Mouse (Mus musculus) kidney, postnatal 0 days (tissue): ENCODE results near the gene Hfe2. TPM values are rescaled to one million over a fixed set of nuclear protein-coding genes. Genes with fewer than 3 reads are reported as not detected.

Source experiments
- ATAC-seq: fragments of 200-750 bp; cut with Nextera tagmentation; replicated peaks from 2 replicates; pipeline ENCODE4 v1.8.0; 2017; ENCODE audit warnings: low read depth, moderate number of reproducible peaks, moderate TSS enrichment, moderate library complexity; ENCODE audit not compliant: low FRiP score
- DNase-seq: peaks from one replicate; pipeline ENCODE4 v3.0.0-alpha.2; 2016; ENCODE audit warnings: low spot score
- H3K27ac ChIP-seq: fragments of 300-500 bp; sonication (generic); 2 replicates; pipeline ENCODE4 v1.5.1; 2014; ENCODE audit warnings: mild to moderate bottlenecking
- H3K27me3 ChIP-seq: fragments of 300-500 bp; sonication (generic); 2 replicates; pipeline ENCODE4 v1.6.1; 2014; ENCODE audit warnings: low read length, mixed read lengths; ENCODE audit not compliant: insufficient read depth
- H3K36me3 ChIP-seq: fragments of 300-500 bp; sonication (generic); 2 replicates; pipeline ENCODE4 v1.6.1; 2014; ENCODE audit warnings: low read length, mixed read lengths; ENCODE audit not compliant: insufficient read depth
- H3K4me1 ChIP-seq: fragments of 300-500 bp; sonication (generic); replicated peaks from 2 replicates; pipeline ENCODE4 v1.6.1; 2014; ENCODE audit warnings: antibody characterized with exemption, low read length, mixed read lengths; ENCODE audit not compliant: insufficient read depth
- H3K4me2 ChIP-seq: fragments of 300-500 bp; sonication (generic); 2 replicates; pipeline ENCODE4 v1.6.1; 2014; ENCODE audit warnings: mild to moderate bottlenecking, low read length, moderate library complexity, mixed read lengths
- H3K4me3 ChIP-seq: fragments of 300-500 bp; sonication (generic); replicated peaks from 2 replicates; pipeline ENCODE4 v1.5.1; 2014; ENCODE audit warnings: low read depth, low read length
- H3K9ac ChIP-seq: fragments of 300-500 bp; sonication (generic); 2 replicates; pipeline ENCODE4 v1.6.1; 2014; ENCODE audit warnings: low read depth, low read length
- H3K9me3 ChIP-seq: fragments of 300-500 bp; sonication (generic); replicated peaks from 2 replicates; pipeline ENCODE4 v1.6.1; 2016; ENCODE audit warnings: low read length, inconsistent platforms, mixed read lengths
- CTCF ChIP-seq: IDR thresholded peaks from 2 replicates; pipeline ENCODE4 v1.5.1; 2016; ENCODE audit warnings: antibody characterized with exemption, low read depth, mild to moderate bottlenecking, moderate library complexity
- WGBS: fragments of 180-500 bp; shearing (Covaris S2); extraction: QIAGEN DNeasy Blood & Tissue Kit; methylation state at CpG from one replicate; pipeline ENCODE4 v1.1.7; 2014; 5-methylcytosine and 5-hydroxymethylcytosine counted together
- polyA plus RNA-seq: library from polyadenylated mRNA; unstranded; fragments of >200 nt; fragmentation: Nextera tagmentation; extraction: Ambion mirVana; gene quantifications from 2 replicates; pipeline ENCODE4 v1.2.1, GENCODE M21; 2015

Gene Hfe2
- polyA plus RNA-seq: 0.07 and 0.10 TPM in 2 replicates

DNA sequence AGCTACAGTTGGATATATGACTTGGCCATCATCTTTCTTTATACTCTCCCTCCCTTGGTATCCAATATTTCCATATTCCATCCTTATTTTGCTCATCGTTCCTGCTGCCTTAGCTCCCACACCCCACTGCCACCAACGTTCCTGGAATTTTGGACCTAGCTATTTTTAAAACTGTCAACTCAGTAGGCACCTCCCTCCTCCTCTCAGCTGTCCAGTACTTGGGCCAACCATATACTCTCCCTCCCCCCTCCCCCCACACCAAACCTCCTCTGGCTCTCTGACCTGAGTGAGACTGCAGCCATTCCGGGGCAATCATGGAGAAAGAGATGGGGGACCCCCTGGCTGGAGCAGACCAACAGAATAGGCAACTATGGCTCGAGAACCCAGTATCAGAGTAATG, at the start of gene Hfe2:
Gene Hfe2 (plus strand): TSS at position 259 of the 400 bp plus-strand sequence.
- TF ChIP-seq CTCF: no peak

GRCm38 (mm10) chr3:96477084-96477483, 47.9 kb upstream of the Hfe2 start:
- H3K27me3 ChIP-seq: peaks cover 37% of the 10 kb centered on the region
- no peak overlapping the region for H3K27ac ChIP-seq

More for the DNA sequence above, at the start of gene Hfe2:
- Histone ChIP-seq H3K4me3 (no peak within 1 kb of the TSS), H3K27ac (no peak within 1 kb of the TSS), H3K9ac (no peak within 1 kb of the TSS), H3K36me3 (no peaks in the 10 kb centered on the region), H3K27me3 (0 out of 2 replicates have a peak, but pooled peaks cover 12% of the 10 kb centered on the region), H3K4me1 (no peaks in the 10 kb centered on the region), H3K9me3 (no peaks in the 10 kb centered on the region), H3K4me2 (no peak within 1 kb of the TSS)
- no peak for ATAC-seq
- no peak for DNase-seq
- 69% methylated on average over 4 of the region's 4 CpGs for WGBS

GRCm38 (mm10) chr3:96477558-96477957, 47.4 kb upstream of the Hfe2 start:
- H3K27me3 ChIP-seq: peaks cover 37% of the 10 kb centered on the region
- H3K4me3 ChIP-seq: no peak overlapping the region
- no peaks in the 10 kb centered on the region for H3K36me3 ChIP-seq
- no peaks in the 10 kb centered on the region for H3K9me3 ChIP-seq
- H3K4me1 ChIP-seq: peaks cover 7% of the 10 kb centered on the region; the same call in 1 of the 2 replicates
- TF ChIP-seq CTCF: no peak
- no peak overlapping the region for H3K9ac ChIP-seq
- H3K27ac ChIP-seq: no peak overlapping the region
- H3K4me2 ChIP-seq: no peak overlapping the region
- DNase-seq (no peak), ATAC-seq (no peak)
- WGBS: 64% methylated on average over 6 of the region's 6 CpGs

More at GRCm38 (mm10) chr3:96477084-96477483, 47.9 kb upstream of the Hfe2 start:
- Histone ChIP-seq H3K9ac (no peak overlapping the region), H3K9me3 (no peaks in the 10 kb centered on the region), H3K4me1 (peaks cover 7% of the 10 kb centered on the region; the same call in 1 of the 2 replicates), H3K4me2 (no peak overlapping the region), H3K36me3 (no peaks in the 10 kb centered on the region), H3K4me3 (no peak overlapping the region)
- TF ChIP-seq CTCF: no peak
- ATAC-seq (no peak), DNase-seq (no peak)
- 45% methylated on average over 3 of the region's 3 CpGs for WGBS

GRCm38 (mm10) chr3:96479249-96479648, 45.7 kb upstream of the Hfe2 start:
- H3K4me2 ChIP-seq: no peak overlapping the region
- no peak overlapping the region for H3K27ac ChIP-seq
- TF ChIP-seq CTCF: no peak
- 29% methylated on average over 3 of the region's 3 CpGs for WGBS
- no peaks in the 10 kb centered on the region for H3K36me3 ChIP-seq
- H3K4me1 ChIP-seq: peaks cover 7% of the 10 kb centered on the region; the same call in 1 of the 2 replicates
- no peak overlapping the region for H3K9ac ChIP-seq
- H3K27me3 ChIP-seq: peaks cover 27% of the 10 kb centered on the region
- H3K9me3 ChIP-seq: no peaks in the 10 kb centered on the region
- DNase-seq (no peak), ATAC-seq (no peak)
- H3K4me3 ChIP-seq: no peak overlapping the region

GRCm38 (mm10) chr3:96480684-96481270, 44.2 kb upstream of the Hfe2 start:
- no peak overlapping the region for H3K9ac ChIP-seq
- DNase-seq (no peak), ATAC-seq (no peak)
- no peak overlapping the region for H3K4me3 ChIP-seq
- H3K27ac ChIP-seq: no peak overlapping the region
- 82% methylated on average over 4 of the region's 4 CpGs for WGBS
- peaks cover 15% of the 10 kb centered on the region; the same call in 1 of the 2 replicates for H3K27me3 ChIP-seq
- H3K9me3 ChIP-seq: no peaks in the 10 kb centered on the region
- no peak overlapping the region for H3K4me2 ChIP-seq
- H3K4me1 ChIP-seq: no peaks in the 10 kb centered on the region
- no peak for TF ChIP-seq CTCF
- no peaks in the 10 kb centered on the region for H3K36me3 ChIP-seq

DNA sequence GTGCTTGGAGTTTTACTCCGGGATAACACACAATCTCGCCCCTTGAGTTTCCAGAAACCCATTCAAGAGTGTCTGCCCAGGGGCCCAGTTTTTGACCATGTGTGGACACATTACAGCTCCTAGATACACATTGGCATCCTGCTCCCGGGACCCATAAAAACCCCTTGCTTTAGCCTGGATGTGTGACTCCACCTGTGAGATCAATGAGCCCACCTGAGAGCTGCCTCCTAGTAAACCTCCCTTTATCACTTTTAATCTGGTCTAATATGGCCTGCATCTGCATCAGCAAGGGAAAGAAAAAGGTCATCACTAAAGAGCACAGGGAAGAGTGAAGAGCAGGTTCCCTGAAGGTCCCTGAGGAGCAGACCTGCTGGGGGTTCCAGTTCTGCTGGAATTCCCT, 43.1 kb upstream of the Hfe2 start:
- ATAC-seq (no peak), DNase-seq (no peak)
- H3K36me3 ChIP-seq: no peaks in the 10 kb centered on the region
- H3K9ac ChIP-seq: no peak overlapping the region
- no peak for TF ChIP-seq CTCF
- H3K9me3 ChIP-seq: no peaks in the 10 kb centered on the region
- H3K27me3 ChIP-seq: 0 out of 2 replicates have a peak, but pooled peaks cover 7% of the 10 kb centered on the region
- no peaks in the 10 kb centered on the region for H3K4me1 ChIP-seq
- H3K4me3 ChIP-seq: no peak overlapping the region
- H3K4me2 ChIP-seq: no peak overlapping the region
- H3K27ac ChIP-seq: no peak overlapping the region
- 81% methylated on average over 3 of the region's 3 CpGs for WGBS

GRCm38 (mm10) chr3:96482451-96482850, 42.5 kb upstream of the Hfe2 start:
- H3K27ac ChIP-seq: no peak overlapping the region
- 90% methylated on average over 13 of the region's 13 CpGs for WGBS
- H3K9me3 ChIP-seq: no peaks in the 10 kb centered on the region
- no peak for ATAC-seq
- TF ChIP-seq CTCF: no peak
- no peak overlapping the region for H3K4me3 ChIP-seq
- no peaks in the 10 kb centered on the region for H3K36me3 ChIP-seq
- no peak overlapping the region for H3K9ac ChIP-seq
- H3K4me2 ChIP-seq: no peak overlapping the region
- no peak for DNase-seq
- 0 out of 2 replicates have a peak, but pooled peaks cover 2% of the 10 kb centered on the region for H3K27me3 ChIP-seq
- no peaks in the 10 kb centered on the region for H3K4me1 ChIP-seq
